ENCODE assay signal across 1 mouse cellular context in genomic region chr5:110879584-110880374, GRCm38 (mm10).
TF ChIP-seq lines count a peak whose summit lies in the region.

Ttc28 (plus strand) TSS chr5:110879803.

TF ChIP-seq in MEL, 35 proteins besides CTCF, POLR2A, EP300 and RAD21 (continued from another document):
- peak; percentile 75 for TF ChIP-seq NRF1 (IDR thresholded peaks at IDR 0.05; ENCODE audit: insufficient read depth, low read depth, low read length, poor library complexity, severe bottlenecking)
